Comparison of ENCODE assay signal across 8 mouse cellular contexts in the genomic region with DNA sequence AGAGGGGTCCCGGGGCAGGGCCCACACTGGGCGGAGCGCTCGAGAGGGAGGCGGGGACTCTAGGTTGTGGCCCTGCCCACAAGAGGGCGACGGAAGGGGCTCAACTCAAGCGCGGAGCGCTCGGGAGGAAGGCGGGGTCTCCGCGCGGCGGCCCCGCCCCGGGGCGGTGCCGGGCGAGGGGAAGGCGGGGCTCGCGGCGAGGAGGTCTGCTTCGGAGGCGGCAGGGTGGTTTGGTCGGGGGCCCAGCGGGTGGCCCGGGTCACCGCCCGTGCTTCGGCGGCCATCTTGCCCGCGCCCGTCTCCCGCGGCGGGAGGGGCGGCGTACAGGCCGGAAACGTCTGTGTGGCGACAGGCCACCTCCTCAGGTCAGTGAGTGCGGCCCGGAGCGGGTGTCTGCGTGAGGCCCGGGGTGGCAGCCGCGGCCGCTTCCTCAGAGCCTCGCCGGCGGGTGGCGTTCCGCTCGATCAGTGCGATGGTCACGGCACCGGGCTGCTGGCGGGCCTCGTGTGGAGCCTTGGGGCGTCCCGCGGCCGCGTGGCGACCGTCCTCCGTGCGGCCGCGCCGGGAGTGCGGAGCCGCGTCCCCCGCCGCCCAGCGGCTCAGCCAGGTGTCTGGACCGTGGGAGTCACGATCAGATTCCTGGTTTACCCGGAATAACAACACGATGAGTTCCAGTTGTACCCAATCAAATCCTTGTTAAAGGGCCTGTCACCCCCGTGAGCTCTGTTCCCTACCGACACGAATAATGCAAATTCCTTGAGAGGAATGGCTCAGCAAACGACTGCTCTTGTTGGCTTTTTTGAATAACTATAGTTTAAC. TPM values are rescaled to one million over a fixed set of nuclear protein-coding genes. Genes with fewer than 3 reads are reported as not detected.
A peak's percentile ranks its signal among the peaks of the same experiment; 100 is the strongest.
DNase-seq lines count a peak whose midpoint lies in the region; ATAC-seq and TF ChIP-seq lines count a peak whose summit lies in the region.

A gene (plus strand): TSS at position 176 of the 819 bp plus-strand sequence.

- peak; percentile 71 for DNase-seq in ES-E14 (ENCODE audit: low read depth, low spot score)
- DNase-seq in cerebellum, adult 11-12 months: peak; percentile 93
- peak; percentile 92 for DNase-seq in heart, postnatal 4 days
- peak; percentile 61 to 75 for DNase-seq in layer of hippocampus, adult 8-10 months (ENCODE audit: low spot score in 2 of 2)
- peak; percentile 78 for DNase-seq in ovary, adult 18-20 months (ENCODE audit: low spot score)
- DNase-seq in thymus, postnatal 0 days (ENCODE audit: low spot score): peak; percentile 94

- H3K9me3 ChIP-seq in ES-E14 (ENCODE audit: control insufficient read depth, insufficient read depth, low read depth, low read length): no peaks in the 10 kb centered on the region
- no peaks in the 10 kb centered on the region for H3K9me3 ChIP-seq in forebrain, embryonic 16.5 days (ENCODE audit: control insufficient read depth, low read length)
- no peaks in the 10 kb centered on the region for H3K9me3 ChIP-seq in lung, embryonic 15.5 days

- no peaks in the 10 kb centered on the region for H3K36me3 ChIP-seq in ES-E14 (ENCODE audit: control insufficient read depth, insufficient read depth, low read length, poor library complexity, severe bottlenecking)
- H3K36me3 ChIP-seq in forebrain, embryonic 16.5 days (ENCODE audit: control insufficient read depth, insufficient read depth): no peaks in the 10 kb centered on the region
- no peaks in the 10 kb centered on the region for H3K36me3 ChIP-seq in lung, embryonic 15.5 days

- peak within 1 kb of the TSS; percentile 77 for H3K9ac ChIP-seq in ES-E14 (ENCODE audit: insufficient read depth, low read depth, low read length, poor library complexity, severe bottlenecking)
- H3K9ac ChIP-seq in forebrain, embryonic 16.5 days (replicated peaks; ENCODE audit: low read depth, low read length): peak within 1 kb of the TSS; percentile 94
- H3K9ac ChIP-seq in lung, embryonic 15.5 days: peak within 1 kb of the TSS; percentile 89

- in situ Hi-C loops in ES-E14 (cut with MboI; ENCODE audit: low sequenced_read_pairs in 2 of 2, unreplicated experiment in 2 of 2): no loop called here

- H3K4me2 ChIP-seq in forebrain, embryonic 16.5 days (ENCODE audit: low read length): peak within 1 kb of the TSS; percentile 55
- peak within 1 kb of the TSS; percentile 52 for H3K4me2 ChIP-seq in lung, embryonic 15.5 days

- WGBS in forebrain, embryonic 16.5 days: under 1% methylated on average over 87 of the region's 90 CpGs
- WGBS in lung, embryonic 15.5 days: under 1% methylated on average over 90 of the region's 90 CpGs

- H3K4me1 ChIP-seq in ES-E14 (ENCODE audit: control insufficient read depth in 2 of 2, insufficient read depth in 2 of 2, low read length in 2 of 2, poor library complexity in 1 of 2): no peaks in the 10 kb centered on the region
- peaks cover 8% of the 10 kb centered on the region for H3K4me1 ChIP-seq in forebrain, embryonic 16.5 days (replicated peaks; ENCODE audit: control insufficient read depth, insufficient read depth, low read length)
- peaks cover 11% of the 10 kb centered on the region for H3K4me1 ChIP-seq in lung, embryonic 15.5 days

- peak within 1 kb of the TSS; percentile 62; the same call in 1 of the 2 replicates for H3K27ac ChIP-seq in ES-E14 (ENCODE audit: insufficient read depth, low read depth, low read length, poor library complexity, severe bottlenecking)
- peak within 1 kb of the TSS; percentile 90 for H3K27ac ChIP-seq in forebrain, embryonic 16.5 days (ENCODE audit: low read length)
- peak within 1 kb of the TSS; percentile 96 for H3K27ac ChIP-seq in lung, embryonic 15.5 days

- no peaks in the 10 kb centered on the region for H3K27me3 ChIP-seq in forebrain, embryonic 16.5 days (replicated peaks; ENCODE audit: control insufficient read depth, insufficient read depth, low read length)
- H3K27me3 ChIP-seq in lung, embryonic 15.5 days: no peaks in the 10 kb centered on the region

- peak; percentile 98 for ATAC-seq in forebrain, embryonic 16.5 days
- ATAC-seq in lung, embryonic 15.5 days (ENCODE audit: borderline replicate concordance, extremely low read depth, low FRiP score, low TSS enrichment): peak; percentile 99

- peak within 1 kb of the TSS; percentile 73 to 81 for H3K4me3 ChIP-seq in ES-E14 (ENCODE audit: insufficient read depth in 1 of 2, low read depth in 1 of 2, low read length in 2 of 2, poor library complexity in 1 of 2, severe bottlenecking in 1 of 2)
- H3K4me3 ChIP-seq in forebrain, embryonic 16.5 days (replicated peaks; ENCODE audit: low read length): peak within 1 kb of the TSS; percentile 94
- peak within 1 kb of the TSS; percentile 89 for H3K4me3 ChIP-seq in lung, embryonic 15.5 days

TF ChIP-seq in ES-E14, 5 proteins besides CTCF, POLR2A, EP300 and RAD21:
- TF ChIP-seq ZNF384 (IDR thresholded peaks at IDR 0.05; ENCODE audit: low read depth, low read length) (no peak), ZC3H11A (IDR thresholded peaks at IDR 0.05; ENCODE audit: borderline replicate concordance, low read depth, low read length) (no peak), HCFC1 (IDR thresholded peaks at IDR 0.05; ENCODE audit: borderline replicate concordance, insufficient read depth, low read length) (no peak), CHD2 (IDR thresholded peaks at IDR 0.05; ENCODE audit: low read depth, low read length) (no peak), MAFK (IDR thresholded peaks at IDR 0.05; ENCODE audit: insufficient read depth, low read depth, low read length) (no peak)

RNA-seq across cellular contexts. Expression of the gene that starts here (rescaled TPM):
- total RNA-seq in ES-E14 (2012; rRNA removed): 6.3 and 9.5 TPM in 2 replicates
- 26.0 and 28.8 TPM in 2 replicates for polyA plus RNA-seq in forebrain, embryonic 16.5 days (2015; fragmentation: Nextera tagmentation; extraction: Ambion mirVana)
- total RNA-seq in heart, postnatal 4 days (2021): 10 to 100 TPM; 21.5 to 23.2 TPM
- 10 to 100 TPM; 23.8 to 25.1 (median 25.0) TPM for total RNA-seq in layer of hippocampus, adult 8-10 months (2022)
- polyA plus RNA-seq in lung, embryonic 15.5 days (2015; fragmentation: Nextera tagmentation; extraction: Ambion mirVana): 24.2 and 24.5 TPM in 2 replicates
- polyA plus RNA-seq in thymus, postnatal 0 days (2015; fragmentation: Nextera tagmentation; extraction: Ambion mirVana): 28.6 and 29.6 TPM in 2 replicates

Comparison
In these comparisons a context has a peak if more than half of its experiments do, and no peak if none do; other contexts are left out.
1. Peak in every context shown above with its lines: DNase-seq, ATAC-seq, H3K4me3 ChIP-seq and H3K27ac ChIP-seq.